Mouse (Mus musculus) MEL (cell line): ENCODE data around the gene Papola. TPM values are rescaled to one million over a fixed set of nuclear protein-coding genes. Genes with fewer than 3 reads are reported as not detected.

Experiments
- DNase-seq: peaks from one replicate; pipeline ENCODE4 v3.0.0; 2011; ENCODE audit warnings: low read depth, low spot score
- H3K27ac ChIP-seq: 2 replicates; pipeline ENCODE4 v1.5.1; 2012; ENCODE audit warnings: low read depth, mild to moderate bottlenecking, control low read depth, low read length, moderate library complexity; ENCODE audit not compliant: control insufficient read depth
- H3K27me3 ChIP-seq, 2 experiments: fragments of 150-350 bp in 1 of 2; sonication (generic) in 1 of 2; 2 replicates each; pipeline ENCODE4 v1.6.1; 2012; ENCODE audit warnings: low read length in 2 of 2, mild to moderate bottlenecking in 2 of 2, improper control_type of control experiment in 1 of 2, moderate library complexity in 1 of 2; ENCODE audit not compliant: insufficient read depth in 2 of 2, control insufficient read depth in 1 of 2
- H3K36me3 ChIP-seq, 2 experiments: 2 replicates each; pipeline ENCODE4 v1.6.1; 2012 to 2014; ENCODE audit warnings: low read length in 2 of 2, improper control_type of control experiment in 1 of 2, inconsistent platforms in 1 of 2, mild to moderate bottlenecking in 1 of 2; ENCODE audit not compliant: insufficient read depth in 2 of 2, control insufficient read depth in 1 of 2
- H3K4me1 ChIP-seq, 2 experiments: fragments of 150-350 bp in 1 of 2; sonication (generic) in 1 of 2; 2 replicates each; pipeline ENCODE4 v1.6.1; 2012; ENCODE audit warnings: low read length in 2 of 2, improper control_type of control experiment in 1 of 2, mild to moderate bottlenecking in 1 of 2; ENCODE audit not compliant: insufficient read depth in 2 of 2, control insufficient read depth in 1 of 2
- H3K4me3 ChIP-seq, 2 experiments: fragments of 150-350 bp in 1 of 2; sonication (generic) in 1 of 2; 2 replicates each; pipeline ENCODE4 v1.5.1; 2012; ENCODE audit warnings: low read depth in 2 of 2, low read length in 2 of 2, mild to moderate bottlenecking in 2 of 2, moderate library complexity in 2 of 2, control low read depth in 1 of 2, improper control_type of control experiment in 1 of 2; ENCODE audit not compliant: control insufficient read depth in 1 of 2, insufficient read depth in 1 of 2
- H3K79me2 ChIP-seq: 2 replicates; pipeline ENCODE4 v1.6.1; 2012; ENCODE audit warnings: mild to moderate bottlenecking, low read length, moderate library complexity; ENCODE audit not compliant: control insufficient read depth, poor library complexity, insufficient read depth
- H3K9ac ChIP-seq: 2 replicates; pipeline ENCODE4 v1.6.1; 2012; ENCODE audit warnings: low read depth, mild to moderate bottlenecking, control low read depth, low read length, moderate library complexity; ENCODE audit not compliant: control insufficient read depth, poor library complexity, severe bottlenecking
- H3K9me3 ChIP-seq: fragments of 150-350 bp; sonication (generic); replicated peaks from 2 replicates; pipeline ENCODE4 v1.6.1; 2012; ENCODE audit warnings: mild to moderate bottlenecking, low read length, improper control_type of control experiment, moderate library complexity; ENCODE audit not compliant: insufficient read depth
- CHD1 ChIP-seq: IDR thresholded peaks from 2 replicates; pipeline ENCODE4 v1.6.1; 2012; ENCODE audit warnings: low read depth, mild to moderate bottlenecking, inconsistent platforms, low read length, improper control_type of control experiment
- CHD2 ChIP-seq: IDR thresholded peaks from 2 replicates; pipeline ENCODE4 v1.6.1; 2011; ENCODE audit warnings: low read length, improper control_type of control experiment
- CTCF ChIP-seq, 3 experiments: IDR thresholded peaks in 2 of 3; conservative IDR thresholded peaks in 1 of 3; 2 replicates each; pipeline ENCODE4 v1.5.1; 2011 to 2012; ENCODE audit warnings: low read length in 3 of 3, low read depth in 2 of 3, mild to moderate bottlenecking in 2 of 3, improper control_type of control experiment in 1 of 3, inconsistent platforms in 1 of 3, mixed read lengths in 1 of 3, moderate library complexity in 1 of 3; ENCODE audit not compliant: control insufficient read depth in 1 of 3, insufficient read depth in 1 of 3, poor library complexity in 1 of 3, severe bottlenecking in 1 of 3
- E2F4 ChIP-seq: IDR thresholded peaks from 2 replicates; pipeline ENCODE4 v1.6.1; 2011; ENCODE audit warnings: low read depth, low read length, improper control_type of control experiment, borderline replicate concordance
- ETS1 ChIP-seq: IDR thresholded peaks from 2 replicates; pipeline ENCODE4 v1.6.1; 2012; ENCODE audit warnings: low read depth, mild to moderate bottlenecking, inconsistent platforms, low read length, improper control_type of control experiment, moderate library complexity
- HCFC1 ChIP-seq: IDR thresholded peaks from 2 replicates; pipeline ENCODE4 v1.6.1; 2012; ENCODE audit warnings: low read depth, mild to moderate bottlenecking, inconsistent platforms, low read length, improper control_type of control experiment, moderate library complexity
- KAT2A ChIP-seq: conservative IDR thresholded peaks from 2 replicates; pipeline ENCODE4 v1.6.1; 2012; ENCODE audit warnings: low read depth, low read length, improper control_type of control experiment, inconsistent platforms
- MXI1 ChIP-seq: IDR thresholded peaks from 2 replicates; pipeline ENCODE4 v1.6.1; 2011; ENCODE audit warnings: mild to moderate bottlenecking, low read depth, low read length, improper control_type of control experiment
- NELFE ChIP-seq: IDR thresholded peaks from 2 replicates; pipeline ENCODE4 v1.6.1; 2011; ENCODE audit warnings: low read depth, low read length, improper control_type of control experiment
- NRF1 ChIP-seq: IDR thresholded peaks from 2 replicates; pipeline ENCODE4 v1.6.1; 2014; ENCODE audit warnings: low read depth, mild to moderate bottlenecking, inconsistent platforms, low read length, improper control_type of control experiment, moderate library complexity; ENCODE audit not compliant: poor library complexity, insufficient read depth, severe bottlenecking
- POLR2A ChIP-seq, 2 experiments: IDR thresholded peaks; 2 replicates each; pipeline ENCODE4 v1.6.1; 2011 to 2012; ENCODE audit warnings: low read length in 2 of 2, mild to moderate bottlenecking in 2 of 2, control low read depth in 1 of 2, improper control_type of control experiment in 1 of 2, low read depth in 1 of 2, moderate library complexity in 1 of 2; ENCODE audit not compliant: control insufficient read depth in 1 of 2, insufficient read depth in 1 of 2, poor library complexity in 1 of 2
- POLR2AphosphoS2 ChIP-seq: IDR thresholded peaks from 2 replicates; pipeline ENCODE4 v1.6.1; 2011; ENCODE audit warnings: low read length, improper control_type of control experiment
- RCOR1 ChIP-seq: IDR thresholded peaks from 2 replicates; pipeline ENCODE4 v1.6.1; 2012; ENCODE audit warnings: low read depth, mild to moderate bottlenecking, inconsistent platforms, low read length, improper control_type of control experiment
- SMC3 ChIP-seq: IDR thresholded peaks from 2 replicates; pipeline ENCODE4 v1.6.1; 2011; ENCODE audit warnings: low read depth, low read length, improper control_type of control experiment
- TCF12 ChIP-seq: IDR thresholded peaks from 2 replicates; pipeline ENCODE4 v1.6.1; 2014; ENCODE audit warnings: low read depth, mild to moderate bottlenecking, inconsistent platforms, low read length, improper control_type of control experiment, moderate library complexity
- USF1 ChIP-seq: IDR thresholded peaks from 2 replicates; pipeline ENCODE4 v1.6.1; 2014; ENCODE audit warnings: low read depth, mild to moderate bottlenecking, inconsistent platforms, low read length, improper control_type of control experiment, moderate library complexity
- ZKSCAN1 ChIP-seq: IDR thresholded peaks from 2 replicates; pipeline ENCODE4 v1.6.1; 2012; ENCODE audit warnings: low read depth, mild to moderate bottlenecking, inconsistent platforms, low read length, improper control_type of control experiment, moderate library complexity
- ZMIZ1 ChIP-seq: IDR thresholded peaks from 2 replicates; pipeline ENCODE4 v1.6.1; 2012; ENCODE audit warnings: low read depth, mild to moderate bottlenecking, inconsistent platforms, low read length, improper control_type of control experiment, moderate library complexity
- polyA plus RNA-seq, 2 experiments: library from polyadenylated mRNA; stranded (reverse) in 1 of 2; unstranded in 1 of 2; fragments of >175 nt in 1 of 2; fragments of >200 nt in 1 of 2; gene quantifications; 2 replicates each; pipeline versions ENCODE4 v1.2.1 to v1.2.4; 2012; ENCODE audit warnings: low replicate concordance in 2 of 2, low read depth in 1 of 2; ENCODE audit not compliant: insufficient read length in 2 of 2, insufficient read depth in 1 of 2, missing spikeins in 1 of 2
- total RNA-seq: library from RNA; depleted of rRNA; stranded (reverse); fragments of 300-350 nt; gene quantifications from 2 replicates; pipeline ENCODE4 v1.2.3, GENCODE M21; 2012

Papola gene
- total and polyA plus RNA-seq, 3 experiments = 144 to 329 (median 193) TPM

DNA sequence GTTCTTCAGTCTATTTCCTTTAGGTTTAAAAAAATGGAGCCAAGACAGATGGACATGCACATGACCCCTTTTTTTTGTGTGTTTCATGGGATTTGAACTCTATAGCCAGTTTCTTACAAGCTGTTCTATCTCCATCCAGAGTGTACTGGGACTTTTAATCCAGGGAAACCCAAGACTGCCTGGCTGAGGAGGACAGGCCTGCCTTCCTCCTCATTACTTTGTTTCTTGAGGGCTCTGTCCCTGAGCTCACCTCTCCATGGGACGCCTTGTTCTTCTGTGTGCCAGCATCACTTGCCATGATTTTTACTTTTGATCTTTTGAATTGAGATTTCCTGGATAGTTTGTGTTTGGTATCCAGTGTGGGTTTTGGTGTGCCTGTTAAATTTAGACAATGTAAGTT, 1.6 kb downstream of the Papola start:
- no peaks in the 10 kb centered on the region for H3K27me3 ChIP-seq
- H3K36me3 ChIP-seq = peaks cover 17 to 28% of the 10 kb centered on the region in 2 experiments
- peaks cover 60% of the 10 kb centered on the region for H3K79me2 ChIP-seq
- peaks cover 6% of the 10 kb centered on the region in 2 experiments; a peak in 3 of 4 replicates for H3K4me1 ChIP-seq
- peak overlapping the region; percentile 96 for H3K9ac ChIP-seq
- DNase-seq = no peak
- no peaks in the 10 kb centered on the region for H3K9me3 ChIP-seq
- H3K27ac ChIP-seq = no peak overlapping the region
- peak overlapping the region; percentile 86 to 96 for H3K4me3 ChIP-seq
- TF ChIP-seq TCF12 = no peak
- no peak for TF ChIP-seq HCFC1
- TF ChIP-seq E2F4 = no peak
- TF ChIP-seq ZKSCAN1 = no peak

DNA sequence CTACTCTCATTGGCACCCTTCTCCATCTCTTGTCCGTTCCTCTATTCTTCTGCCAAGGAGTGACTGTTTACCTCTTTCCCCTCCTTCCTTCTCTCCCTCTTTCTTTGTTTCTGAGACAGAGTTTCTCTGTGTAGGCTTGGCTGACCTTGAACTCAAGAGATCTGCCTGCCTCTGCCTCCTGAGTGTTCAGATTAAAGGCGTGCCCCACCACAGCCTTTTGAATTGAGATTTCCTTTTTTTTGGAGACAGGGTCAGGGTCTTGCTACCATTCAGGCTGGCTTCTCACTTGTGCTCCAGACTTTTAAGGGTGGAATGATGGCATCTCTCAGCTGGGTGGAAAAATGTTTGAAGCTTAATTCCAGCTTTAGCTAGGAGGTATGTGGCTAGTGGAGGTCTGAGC, 3.1 kb downstream of the Papola start:
- no peak overlapping the region for H3K27ac ChIP-seq
- H3K9ac ChIP-seq = no peak overlapping the region
- TF ChIP-seq POLR2AphosphoS2 (peak; percentile 38; the same call in 1 of the 2 replicates), MXI1 (no peak)
- TF ChIP-seq, all 39 proteins: peak for 1
- Histone ChIP-seq H3K4me3 (no peak overlapping the region), H3K79me2 (peaks cover 72% of the 10 kb centered on the region), H3K36me3 (peaks cover 18 to 28% of the 10 kb centered on the region in 2 experiments), H3K9me3 (no peaks in the 10 kb centered on the region), H3K4me1 (peaks cover 6% of the 10 kb centered on the region in 2 experiments; a peak in 3 of 4 replicates), H3K27me3 (no peaks in the 10 kb centered on the region)
- DNase-seq = no peak

DNA sequence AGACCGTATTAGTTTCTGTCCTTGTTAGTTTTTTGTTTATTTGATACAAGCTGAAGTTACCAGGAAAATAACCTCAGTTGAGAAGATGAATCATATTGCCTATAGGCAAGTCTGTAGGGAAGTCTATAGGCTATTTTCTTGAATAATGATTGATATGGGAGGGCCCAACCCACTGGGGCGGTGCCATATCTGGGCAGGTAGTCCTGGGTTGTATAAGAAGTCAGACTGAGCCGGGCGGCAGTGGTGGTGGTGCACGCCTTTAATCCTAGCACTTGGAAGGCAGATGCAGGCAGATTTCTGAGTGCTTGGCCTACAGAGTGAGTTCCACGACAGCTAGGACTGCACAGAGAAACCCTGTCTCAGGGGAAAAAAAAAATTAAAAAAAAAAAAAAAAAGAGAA, 5.4 kb downstream of the Papola start:
- Histone ChIP-seq H3K9ac (no peak overlapping the region), H3K27ac (no peak overlapping the region), H3K36me3 (peaks cover 25 to 29% of the 10 kb centered on the region in 2 experiments), H3K9me3 (no peaks in the 10 kb centered on the region), H3K27me3 (no peaks in the 10 kb centered on the region), H3K79me2 (peaks cover 86% of the 10 kb centered on the region), H3K4me1 (peaks cover 4 to 6% of the 10 kb centered on the region in 2 experiments; a peak in 3 of 4 replicates), H3K4me3 (no peak overlapping the region)
- DNase-seq = no peak
- TF ChIP-seq POLR2A (IDR thresholded peaks at IDR 0.05; ENCODE audit: control insufficient read depth in 1 of 2, insufficient read depth in 1 of 2, low read depth in 1 of 2, low read length in 2 of 2, poor library complexity in 1 of 2) (no peak; a peak in 1 of 4 replicates), USF1 (no peak), NELFE (no peak), SMC3 (no peak), KAT2A (no peak), CTCF (IDR thresholded peaks at IDR 0.05 in 2 of 3, conservative IDR thresholded peaks at IDR 0.05 in 1 of 3; ENCODE audit: control insufficient read depth in 1 of 3, insufficient read depth in 1 of 3, low read depth in 2 of 3, low read length in 3 of 3, poor library complexity in 1 of 3, severe bottlenecking in 1 of 3) (no peak), TCF12 (no peak), CHD1 (no peak), ETS1 (no peak), CHD2 (no peak), E2F4 (no peak), NRF1 (no peak), ZMIZ1 (no peak), RCOR1 (no peak)
